Mouse (Mus musculus): ENCODE measurements around the gene Mapk10. TPM values are rescaled to one million over a fixed set of nuclear protein-coding genes. Genes with fewer than 3 reads are reported as not detected.

The Mapk10 gene
- total and polyA plus RNA-seq, 3 experiments, result 0.10 to 0.95 (median 0.47) TPM

GRCm38 (mm10) chr5:103008894-103009293 lies 202.2 kb downstream of the Mapk10 start:
- Histone ChIP-seq H3K27me3 (replicated peaks) (no peaks in the 10 kb centered on the region), H3K4me2 (ENCODE audit: insufficient read depth, low read depth, poor library complexity, severe bottlenecking) (no peak overlapping the region), H3K36me3 (replicated peaks in 1 of 2; ENCODE audit: control insufficient read depth in 1 of 2, insufficient read depth in 1 of 2, low read length in 1 of 2) (peaks cover 0 to 2% of the 10 kb centered on the region in 2 experiments), H3K79me2 (replicated peaks; ENCODE audit: control insufficient read depth, extremely low read depth, insufficient read depth, poor library complexity, severe bottlenecking) (no peaks in the 10 kb centered on the region), H3K4me1 (ENCODE audit: control insufficient read depth in 1 of 2, insufficient read depth in 2 of 2) (peaks cover 0 to 2% of the 10 kb centered on the region in 2 experiments; a peak in 2 of 4 replicates), H3K9ac (ENCODE audit: insufficient read depth, low read depth) (no peak overlapping the region), H3K9me3 (replicated peaks; ENCODE audit: low read length) (no peaks in the 10 kb centered on the region), H3K27ac (ENCODE audit: insufficient read depth, low read depth) (no peak overlapping the region), H3K4me3 (replicated peaks in 1 of 3; ENCODE audit: low read depth in 2 of 3, low read length in 2 of 3, poor library complexity in 1 of 3) (no peak overlapping the region)
- no peak for DNase-seq (ENCODE audit: extremely low read depth)
- TF ChIP-seq USF1 (IDR thresholded peaks at IDR 0.05; ENCODE audit: low read depth, low read length) (no peak), PAX5 (IDR thresholded peaks at IDR 0.05; ENCODE audit: low read length) (no peak), ZNF384 (IDR thresholded peaks at IDR 0.05; ENCODE audit: low read depth, low read length) (no peak), TBP (conservative IDR thresholded peaks at IDR 0.05; ENCODE audit: low read depth, low read length) (no peak)
- in situ Hi-C loops (cut with MboI; ENCODE audit: low pct_ligation_motif_present, low pct_unique_long_range_greater_than_20kb, low sequenced_read_pairs), result no loop called here
- dilution Hi-C loops (cut with MboI; ENCODE audit: extremely low pct_ligation_motif_present, extremely low pct_unique_long_range_greater_than_20kb, low sequenced_read_pairs), result no loop called here

- no peaks in the 10 kb centered on the region for H3K79me2 ChIP-seq (replicated peaks; ENCODE audit: control insufficient read depth, extremely low read depth, insufficient read depth, poor library complexity, severe bottlenecking)
- no peak overlapping the region for H3K9ac ChIP-seq (ENCODE audit: insufficient read depth, low read depth)
- no peaks in the 10 kb centered on the region for H3K27me3 ChIP-seq (replicated peaks)
- H3K4me2 ChIP-seq (ENCODE audit: insufficient read depth, low read depth, poor library complexity, severe bottlenecking), result no peak overlapping the region
- no peaks in the 10 kb centered on the region for H3K4me1 ChIP-seq (ENCODE audit: control insufficient read depth in 1 of 2, insufficient read depth in 2 of 2)
- dilution Hi-C loops (cut with MboI; ENCODE audit: extremely low pct_ligation_motif_present, extremely low pct_unique_long_range_greater_than_20kb, low sequenced_read_pairs) (no loop called here), in situ Hi-C loops (cut with MboI; ENCODE audit: low pct_ligation_motif_present, low pct_unique_long_range_greater_than_20kb, low sequenced_read_pairs) (no loop called here)
- DNase-seq (ENCODE audit: extremely low read depth), result no peak
- no peaks in the 10 kb centered on the region for H3K9me3 ChIP-seq (replicated peaks; ENCODE audit: low read length)
- no peak for TF ChIP-seq MAFK (IDR thresholded peaks at IDR 0.05; ENCODE audit: insufficient replicate concordance, low read length)
- TF ChIP-seq RAD21 (IDR thresholded peaks at IDR 0.05; ENCODE audit: low read depth, low read length), result no peak
- TF ChIP-seq HCFC1 (IDR thresholded peaks at IDR 0.05; ENCODE audit: low read depth, low read length), result no peak
- TF ChIP-seq JUN (IDR thresholded peaks at IDR 0.05; ENCODE audit: insufficient read depth, low read depth, low read length), result no peak
- no peak for TF ChIP-seq SMC3 (IDR thresholded peaks at IDR 0.05; ENCODE audit: low read depth, low read length)
- no peak for TF ChIP-seq MEF2A (IDR thresholded peaks at IDR 0.05; ENCODE audit: borderline replicate concordance, low read depth, low read length)
- TF ChIP-seq ZMIZ1 (IDR thresholded peaks at IDR 0.05; ENCODE audit: low read depth, low read length), result no peak
- no peak for TF ChIP-seq CHD2 (IDR thresholded peaks at IDR 0.05; ENCODE audit: low read length)
- TF ChIP-seq NRF1 (IDR thresholded peaks at IDR 0.05; ENCODE audit: low read depth, low read length), result no peak
- TF ChIP-seq POLR2A (IDR thresholded peaks at IDR 0.05; ENCODE audit: low read depth, low read length), result no peak
- no peak for TF ChIP-seq POLR2AphosphoS2 (IDR thresholded peaks at IDR 0.05; ENCODE audit: low read depth, low read length)
- no peak for TF ChIP-seq GABPA (IDR thresholded peaks at IDR 0.05; ENCODE audit: insufficient replicate concordance, low read depth, low read length)
- TF ChIP-seq EP300 (IDR thresholded peaks at IDR 0.05; ENCODE audit: low read length), result no peak
- TF ChIP-seq CTCF (conservative IDR thresholded peaks at IDR 0.05 in 1 of 2, IDR thresholded peaks at IDR 0.05 in 1 of 2; ENCODE audit: low read depth in 2 of 2, low read length in 2 of 2), result no peak
- H3K4me3 ChIP-seq (replicated peaks in 1 of 3; ENCODE audit: low read depth in 2 of 3, low read length in 2 of 3, poor library complexity in 1 of 3), result no peak overlapping the region
- H3K36me3 ChIP-seq (replicated peaks in 1 of 2; ENCODE audit: control insufficient read depth in 1 of 2, insufficient read depth in 1 of 2, low read length in 1 of 2), result no peaks in the 10 kb centered on the region
- H3K27ac ChIP-seq (ENCODE audit: insufficient read depth, low read depth), result no peak overlapping the region
Observed at GRCm38 (mm10) chr5:103002116-103002515, 209.0 kb downstream of the Mapk10 start.
